Mouse (Mus musculus) forebrain, postnatal 0 days (tissue): ENCODE results near the gene Fam114a1. TPM values are rescaled to one million over a fixed set of nuclear protein-coding genes. Genes with fewer than 3 reads are reported as not detected.
A peak's percentile ranks its signal among the peaks of the same experiment; 100 is the strongest.

Source experiments
- ATAC-seq: fragments of 200-750 bp; cut with Nextera tagmentation; 2 replicates; pipeline ENCODE4 v1.8.0; 2017; ENCODE audit warnings: mild to moderate bottlenecking, moderate library complexity
- DNase-seq: peaks from one replicate; pipeline ENCODE4 v3.0.0-alpha.2; 2015
- H3K27ac ChIP-seq: fragments of 300-500 bp; sonication (generic); 2 replicates; pipeline ENCODE4 v1.5.1; 2014; ENCODE audit warnings: low read depth, mild to moderate bottlenecking, antibody characterized with exemption, low read length, moderate library complexity, mixed read lengths
- H3K27me3 ChIP-seq: fragments of 300-500 bp; sonication (generic); 2 replicates; pipeline ENCODE4 v1.6.1; 2014; ENCODE audit warnings: mild to moderate bottlenecking, low read length, mixed read lengths; ENCODE audit not compliant: insufficient read depth
- H3K36me3 ChIP-seq: fragments of 300-500 bp; sonication (generic); 2 replicates; pipeline ENCODE4 v1.6.1; 2014; ENCODE audit warnings: mild to moderate bottlenecking, moderate library complexity; ENCODE audit not compliant: insufficient read depth
- H3K4me1 ChIP-seq: fragments of 300-500 bp; sonication (generic); 2 replicates; pipeline ENCODE4 v1.6.1; 2014; ENCODE audit warnings: antibody characterized with exemption; ENCODE audit not compliant: insufficient read depth
- H3K4me2 ChIP-seq: fragments of 300-500 bp; sonication (generic); 2 replicates; pipeline ENCODE4 v1.6.1; 2014; ENCODE audit warnings: low read depth, mild to moderate bottlenecking, moderate library complexity
- H3K4me3 ChIP-seq: fragments of 300-500 bp; sonication (generic); 2 replicates; pipeline ENCODE4 v1.5.1; 2014; ENCODE audit warnings: low read depth, low read length, mixed read lengths
- H3K9ac ChIP-seq: fragments of 300-500 bp; sonication (generic); 2 replicates; pipeline ENCODE4 v1.6.1; 2014; ENCODE audit warnings: mild to moderate bottlenecking
- H3K9me3 ChIP-seq: fragments of 300-500 bp; sonication (generic); 2 replicates; pipeline ENCODE4 v1.6.1; 2016; ENCODE audit warnings: low read length
- CTCF ChIP-seq: sonication (generic); IDR thresholded peaks from 2 replicates; pipeline ENCODE4 v1.5.1; 2016; ENCODE audit warnings: antibody characterized with exemption, control low read depth, low read depth
- WGBS: fragments of 180-500 bp; shearing (Covaris S2); extraction: QIAGEN DNeasy Blood & Tissue Kit; methylation state at CpG from one replicate; pipeline ENCODE4 v1.1.7; 2014; 5-methylcytosine and 5-hydroxymethylcytosine counted together
- polyA plus RNA-seq: library from polyadenylated mRNA; unstranded; fragments of >200 nt; fragmentation: Nextera tagmentation; extraction: Ambion mirVana; gene quantifications from 2 replicates; pipeline ENCODE4 v1.2.1, GENCODE M21; 2015
- total RNA-seq: library from RNA; depleted of rRNA; stranded (reverse); fragments of >200 nt; gene quantifications from 2 replicates; pipeline ENCODE4 v1.2.3, GENCODE M21; 2014

The Fam114a1 gene
- total and polyA plus RNA-seq, 2 experiments from 2014 or later, result 5.1 to 6.1 TPM

GRCm38 (mm10) chr5:65003946-65004535 is 34.2 kb downstream of the Fam114a1 start:
- H3K4me1 ChIP-seq, result peaks cover 2% of the 10 kb centered on the region; the same call in 1 of the 2 replicates
- no peak overlapping the region for H3K27ac ChIP-seq
- no peak overlapping the region for H3K4me3 ChIP-seq
- DNase-seq (no peak), ATAC-seq (no peak)
- no peak overlapping the region for H3K4me2 ChIP-seq
- WGBS, result 40% methylated on average over 7 of the region's 7 CpGs
- H3K9me3 ChIP-seq, result no peaks in the 10 kb centered on the region
- no peak overlapping the region for H3K9ac ChIP-seq
- TF ChIP-seq CTCF, result no peak
- no peaks in the 10 kb centered on the region for H3K36me3 ChIP-seq
- H3K27me3 ChIP-seq, result no peaks in the 10 kb centered on the region

GRCm38 (mm10) chr5:65005251-65005650 is 35.4 kb downstream of the Fam114a1 start:
- no peak for TF ChIP-seq CTCF
- H3K4me3 ChIP-seq, result no peak overlapping the region
- H3K36me3 ChIP-seq, result no peaks in the 10 kb centered on the region
- no peak for ATAC-seq
- H3K27me3 ChIP-seq, result no peaks in the 10 kb centered on the region
- peaks cover 2% of the 10 kb centered on the region; the same call in 1 of the 2 replicates for H3K4me1 ChIP-seq
- no peak for DNase-seq
- no peak overlapping the region for H3K27ac ChIP-seq
- 93% methylated on average over 4 of the region's 4 CpGs for WGBS
- no peaks in the 10 kb centered on the region for H3K9me3 ChIP-seq
- H3K9ac ChIP-seq, result no peak overlapping the region
- no peak overlapping the region for H3K4me2 ChIP-seq

GRCm38 (mm10) chr5:65006011-65006491 is 36.2 kb downstream of the Fam114a1 start:
- ATAC-seq, result peak; percentile 32
- no peak overlapping the region for H3K4me3 ChIP-seq
- peaks cover 2% of the 10 kb centered on the region; the same call in 1 of the 2 replicates for H3K4me1 ChIP-seq
- DNase-seq, result no peak
- WGBS, result 29% methylated on average over 4 of the region's 4 CpGs
- peak overlapping the region; percentile 35; the same call in 1 of the 2 replicates for H3K27ac ChIP-seq
- no peak overlapping the region for H3K4me2 ChIP-seq
- peak; percentile 28; the same call in 1 of the 2 replicates for TF ChIP-seq CTCF
- no peaks in the 10 kb centered on the region for H3K9me3 ChIP-seq
- H3K27me3 ChIP-seq, result no peaks in the 10 kb centered on the region
- no peaks in the 10 kb centered on the region for H3K36me3 ChIP-seq
- H3K9ac ChIP-seq, result no peak overlapping the region

GRCm38 (mm10) chr5:65011901-65012573 is 42.2 kb downstream of the Fam114a1 start:
- H3K27ac ChIP-seq, result no peak overlapping the region
- ATAC-seq (no peak), DNase-seq (no peak)
- no peaks in the 10 kb centered on the region for H3K4me1 ChIP-seq
- no peak overlapping the region for H3K4me2 ChIP-seq
- no peaks in the 10 kb centered on the region for H3K36me3 ChIP-seq
- TF ChIP-seq CTCF, result no peak
- no peak overlapping the region for H3K4me3 ChIP-seq
- H3K9ac ChIP-seq, result no peak overlapping the region
- 73% methylated on average over 7 of the region's 7 CpGs for WGBS
- no peaks in the 10 kb centered on the region for H3K9me3 ChIP-seq
- no peaks in the 10 kb centered on the region for H3K27me3 ChIP-seq

- no peak overlapping the region for H3K27ac ChIP-seq
- 85% methylated on average over 3 of the region's 3 CpGs for WGBS
- no peak overlapping the region for H3K4me2 ChIP-seq
- no peaks in the 10 kb centered on the region for H3K9me3 ChIP-seq
- no peak for TF ChIP-seq CTCF
- no peaks in the 10 kb centered on the region for H3K4me1 ChIP-seq
- H3K4me3 ChIP-seq, result no peak overlapping the region
- no peaks in the 10 kb centered on the region for H3K36me3 ChIP-seq
- ATAC-seq (no peak), DNase-seq (no peak)
- no peaks in the 10 kb centered on the region for H3K27me3 ChIP-seq
- H3K9ac ChIP-seq, result no peak overlapping the region
Measured at GRCm38 (mm10) chr5:65015508-65015907, 45.6 kb downstream of the Fam114a1 start.

GRCm38 (mm10) chr5:65019109-65019508 is 49.2 kb downstream of the Fam114a1 start:
- 0 out of 2 replicates have a peak overlapping the region, but pooled peaks have one; percentile 1 for H3K27ac ChIP-seq
- no peaks in the 10 kb centered on the region for H3K4me1 ChIP-seq
- no peak overlapping the region for H3K4me3 ChIP-seq
- H3K4me2 ChIP-seq, result no peak overlapping the region
- no peak for DNase-seq
- H3K27me3 ChIP-seq, result no peaks in the 10 kb centered on the region
- no peak for ATAC-seq
- 72% methylated on average over 8 of the region's 8 CpGs for WGBS
- no peaks in the 10 kb centered on the region for H3K9me3 ChIP-seq
- TF ChIP-seq CTCF, result no peak
- H3K36me3 ChIP-seq, result no peaks in the 10 kb centered on the region
- H3K9ac ChIP-seq, result no peak overlapping the region

GRCm38 (mm10) chr5:65019823-65020222 is 50.0 kb downstream of the Fam114a1 start:
- Histone ChIP-seq H3K4me3 (no peak overlapping the region), H3K4me1 (no peaks in the 10 kb centered on the region)
- WGBS, result 37% methylated on average over 7 of the region's 7 CpGs

More at GRCm38 (mm10) chr5:65019823-65020222, 50.0 kb downstream of the Fam114a1 start:
- H3K27ac ChIP-seq, result no peak overlapping the region
- no peaks in the 10 kb centered on the region for H3K27me3 ChIP-seq
- peak; percentile 52 for TF ChIP-seq CTCF
- peak; percentile 57 for DNase-seq
- peak; percentile 73 for ATAC-seq
- no peaks in the 10 kb centered on the region for H3K36me3 ChIP-seq
- no peaks in the 10 kb centered on the region for H3K9me3 ChIP-seq
- no peak overlapping the region for H3K9ac ChIP-seq
- H3K4me2 ChIP-seq, result no peak overlapping the region
